Mouse (Mus musculus) R1 (cell line): Measurements from ENCODE around the gene Tmem167.

Experiments
- DNase-seq: peaks from one replicate; pipeline ENCODE4 v3.0.0-alpha.2; 2018; ENCODE audit warnings: low read depth, low spot score

The Tmem167 gene

DNA sequence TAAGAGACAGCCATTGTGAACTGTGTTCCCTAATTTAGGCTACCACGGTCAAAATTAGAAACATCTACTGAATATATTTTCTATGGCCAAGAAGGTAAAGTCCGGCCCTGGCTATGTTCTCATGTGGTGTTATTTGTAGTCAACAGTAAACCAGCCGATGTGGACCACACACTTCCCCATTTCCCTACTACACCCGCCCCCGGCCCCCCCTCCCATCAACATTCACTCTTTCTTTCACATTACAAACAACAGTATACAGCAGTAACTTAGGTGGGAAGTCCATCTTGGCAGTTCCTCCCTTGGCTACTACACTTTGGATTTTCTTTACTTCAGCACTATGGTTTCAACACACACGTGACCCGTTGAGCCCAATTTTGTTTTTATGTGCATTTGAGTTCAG, 94.6 kb downstream of the Tmem167 start:
- DNase-seq, result no peak

DNA sequence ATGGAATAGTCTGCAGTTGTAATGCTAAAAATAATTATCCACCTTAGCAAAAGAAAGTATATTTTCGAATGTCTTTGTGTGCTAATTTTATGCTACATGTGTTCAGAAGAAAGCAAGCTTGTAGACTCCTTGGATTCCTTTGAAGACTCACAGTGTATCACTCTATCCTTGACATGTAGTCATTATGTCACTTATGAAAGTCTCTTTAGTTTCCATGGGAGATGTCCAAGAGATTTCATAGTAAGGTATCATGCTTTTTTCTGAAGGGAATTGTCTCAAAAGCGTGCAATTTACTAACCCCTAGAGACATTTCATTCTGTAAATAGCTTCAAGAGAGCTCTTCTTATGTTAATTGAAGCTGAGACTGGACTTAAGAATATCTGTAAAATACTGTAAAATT, 97.8 kb downstream of the Tmem167 start:
- DNase-seq, result no peak

DNA sequence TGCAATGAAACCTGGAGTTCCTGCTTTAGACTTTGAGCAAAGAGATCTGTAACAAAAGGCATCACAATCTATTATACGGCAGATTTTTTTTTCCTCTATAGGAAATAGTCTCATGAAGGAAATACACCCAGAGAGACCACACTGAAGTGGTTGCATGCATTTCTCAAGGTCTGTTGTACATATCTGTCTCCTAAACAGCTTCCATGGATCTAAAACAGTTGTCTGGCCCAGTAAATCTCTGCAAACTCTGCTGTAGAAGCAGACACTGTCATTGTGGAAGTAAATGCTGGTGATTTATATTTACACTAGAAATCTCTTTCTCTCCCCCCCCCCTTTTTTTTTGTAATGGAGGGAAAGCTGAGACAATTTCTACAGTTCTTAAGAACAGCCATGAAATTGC, 99.1 kb downstream of the Tmem167 start:
- no peak for DNase-seq

GRCm38 (mm10) chr13:90191794-90192193, 102.9 kb downstream of the Tmem167 start:
- no peak for DNase-seq
